Mouse (Mus musculus): Measurements from ENCODE around the gene Zbtb38. TPM values are rescaled to one million over a fixed set of nuclear protein-coding genes. Genes with fewer than 3 reads are reported as not detected.

Gene Zbtb38
- polyA plus RNA-seq, 1 experiment from 2014 or later = 20.5 TPM

DNA sequence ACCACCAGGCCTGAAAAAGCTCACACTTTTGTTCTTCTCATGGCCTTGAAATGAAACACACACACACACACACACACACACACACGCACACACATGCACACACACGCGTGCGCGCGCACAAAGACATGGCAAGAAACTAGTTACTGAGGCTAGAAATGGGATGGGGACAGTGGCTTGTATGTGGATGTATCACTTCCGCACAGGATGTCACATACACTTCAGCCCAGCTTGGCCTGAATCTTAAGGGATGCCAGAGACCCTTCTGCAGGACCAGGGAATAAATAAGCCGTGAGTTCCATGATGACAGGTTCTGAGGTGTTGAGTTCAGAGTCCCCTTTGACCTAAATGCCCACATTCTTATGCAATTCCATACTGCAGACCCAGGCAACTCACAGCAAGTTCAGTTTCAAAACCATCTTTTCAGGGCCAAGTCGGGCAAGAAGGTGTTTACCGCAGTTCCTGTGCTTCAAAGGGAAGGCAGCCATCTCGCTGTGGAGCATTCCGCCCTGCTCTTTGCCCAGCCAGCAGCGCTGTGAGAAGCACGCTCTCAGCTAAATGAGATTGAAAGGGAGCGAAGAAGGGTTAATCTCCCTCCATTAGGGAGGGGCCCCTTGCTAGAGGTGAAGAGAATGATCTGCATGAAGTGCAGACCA is 11.8 kb downstream of the Zbtb38 start:
- no peaks in the 10 kb centered on the region for H3K4me1 ChIP-seq (ENCODE audit: control insufficient read depth, insufficient read depth, low read length)
- H3K36me3 ChIP-seq (ENCODE audit: control insufficient read depth, insufficient read depth, low read length) = no peaks in the 10 kb centered on the region
- H3K4me2 ChIP-seq (replicated peaks; ENCODE audit: low read depth, low read length) = no peak overlapping the region
- H3K9me3 ChIP-seq (ENCODE audit: control insufficient read depth, low read length) = no peaks in the 10 kb centered on the region; the same call in 1 of the 2 replicates
- no peak overlapping the region for H3K27ac ChIP-seq (ENCODE audit: low read depth, low read length)
- H3K4me3 ChIP-seq (ENCODE audit: low read length) = no peak overlapping the region
- H3K27me3 ChIP-seq (ENCODE audit: control insufficient read depth, insufficient read depth, low read length) = no peaks in the 10 kb centered on the region
- 72% methylated on average over 15 of the region's 15 CpGs for WGBS
- no peak overlapping the region for H3K9ac ChIP-seq (ENCODE audit: low read depth, low read length)
- no peak for ATAC-seq (ENCODE audit: low FRiP score, low TSS enrichment)

GRCm38 (mm10) chr9:96739808-96740711 is 12.6 kb downstream of the Zbtb38 start:
- WGBS = 73% methylated on average over 22 of the region's 22 CpGs
- Histone ChIP-seq H3K9ac (ENCODE audit: low read depth, low read length) (no peak overlapping the region), H3K4me2 (replicated peaks; ENCODE audit: low read depth, low read length) (no peak overlapping the region), H3K36me3 (ENCODE audit: control insufficient read depth, insufficient read depth, low read length) (no peaks in the 10 kb centered on the region), H3K27me3 (ENCODE audit: control insufficient read depth, insufficient read depth, low read length) (no peaks in the 10 kb centered on the region), H3K9me3 (ENCODE audit: control insufficient read depth, low read length) (no peaks in the 10 kb centered on the region; the same call in 1 of the 2 replicates), H3K4me3 (ENCODE audit: low read length) (no peak overlapping the region), H3K27ac (ENCODE audit: low read depth, low read length) (no peak overlapping the region), H3K4me1 (ENCODE audit: control insufficient read depth, insufficient read depth, low read length) (no peaks in the 10 kb centered on the region)
- no peak for ATAC-seq (ENCODE audit: low FRiP score, low TSS enrichment)

DNA sequence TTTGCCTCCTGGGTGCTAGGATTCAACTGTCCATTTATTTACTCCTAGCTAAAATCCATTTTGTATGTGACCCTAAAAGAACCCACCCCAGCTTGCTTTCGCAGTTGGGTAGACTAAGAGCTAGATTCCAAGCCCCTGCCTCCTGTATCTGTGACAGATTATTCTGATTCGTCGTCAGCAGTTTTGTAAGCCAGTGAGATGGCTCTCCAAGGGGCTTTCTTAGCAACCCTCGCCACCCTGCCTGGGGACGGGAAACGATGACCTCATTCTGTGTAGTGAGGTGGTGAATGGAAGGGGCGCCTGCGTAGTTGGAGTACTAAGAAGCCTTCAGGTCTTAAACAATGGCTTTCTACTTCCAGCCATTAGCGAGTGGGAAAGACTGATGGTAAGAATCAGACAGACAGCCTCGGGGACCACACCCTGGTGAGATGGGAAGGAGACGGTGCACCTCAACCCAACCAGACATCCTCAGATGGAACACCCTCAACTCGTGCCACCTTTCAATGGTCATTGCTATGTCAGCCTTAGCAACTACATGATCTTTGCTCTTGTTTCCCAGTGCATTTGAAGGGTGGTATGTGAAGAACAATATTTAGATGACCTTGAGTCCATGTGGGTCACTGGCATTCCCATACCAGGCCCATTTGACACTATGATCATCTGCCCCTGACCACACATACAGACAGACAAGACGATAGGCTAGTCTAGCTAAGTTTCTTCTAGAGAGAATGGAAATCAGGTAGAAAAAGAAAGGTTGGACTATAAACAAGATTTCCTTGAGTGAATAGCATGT is 13.9 kb downstream of the Zbtb38 start:
- Histone ChIP-seq H3K4me2 (replicated peaks; ENCODE audit: low read depth, low read length) (no peak overlapping the region), H3K27ac (ENCODE audit: low read depth, low read length) (no peak overlapping the region), H3K9me3 (ENCODE audit: control insufficient read depth, low read length) (no peaks in the 10 kb centered on the region; the same call in 1 of the 2 replicates), H3K27me3 (ENCODE audit: control insufficient read depth, insufficient read depth, low read length) (no peaks in the 10 kb centered on the region), H3K4me1 (ENCODE audit: control insufficient read depth, insufficient read depth, low read length) (no peaks in the 10 kb centered on the region), H3K9ac (ENCODE audit: low read depth, low read length) (no peak overlapping the region), H3K36me3 (ENCODE audit: control insufficient read depth, insufficient read depth, low read length) (no peaks in the 10 kb centered on the region), H3K4me3 (ENCODE audit: low read length) (no peak overlapping the region)
- 86% methylated on average over 13 of the region's 13 CpGs for WGBS
- no peak for ATAC-seq (ENCODE audit: low FRiP score, low TSS enrichment)

DNA sequence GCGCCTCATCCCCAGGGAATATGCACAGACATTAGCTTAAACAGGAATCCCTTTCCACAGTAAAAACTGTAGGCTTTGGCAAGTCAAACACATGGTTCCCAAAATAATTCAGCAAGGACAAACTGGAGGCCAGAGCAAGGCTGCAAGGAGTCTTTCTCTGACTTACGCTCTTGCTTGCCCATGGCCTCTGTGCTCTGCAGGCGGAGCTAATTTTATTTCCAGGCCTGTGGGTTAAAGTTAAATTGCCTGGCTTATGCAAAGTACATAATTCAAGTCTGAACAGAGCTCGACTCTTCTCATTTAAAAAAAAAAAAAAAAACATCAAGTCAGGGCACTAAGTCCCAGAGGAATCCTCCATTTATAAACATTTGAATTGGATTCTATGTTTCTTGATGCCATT is 16.7 kb downstream of the Zbtb38 start:
- Histone ChIP-seq H3K4me3 (ENCODE audit: low read length) (no peak overlapping the region), H3K4me1 (ENCODE audit: control insufficient read depth, insufficient read depth, low read length) (no peaks in the 10 kb centered on the region), H3K9ac (ENCODE audit: low read depth, low read length) (no peak overlapping the region), H3K36me3 (ENCODE audit: control insufficient read depth, insufficient read depth, low read length) (no peaks in the 10 kb centered on the region), H3K27me3 (ENCODE audit: control insufficient read depth, insufficient read depth, low read length) (no peaks in the 10 kb centered on the region), H3K27ac (ENCODE audit: low read depth, low read length) (no peak overlapping the region), H3K4me2 (replicated peaks; ENCODE audit: low read depth, low read length) (no peak overlapping the region), H3K9me3 (ENCODE audit: control insufficient read depth, low read length) (no peaks in the 10 kb centered on the region)
- ATAC-seq (ENCODE audit: low FRiP score, low TSS enrichment) = no peak
- WGBS = 45% methylated on average over 4 of the region's 4 CpGs

DNA sequence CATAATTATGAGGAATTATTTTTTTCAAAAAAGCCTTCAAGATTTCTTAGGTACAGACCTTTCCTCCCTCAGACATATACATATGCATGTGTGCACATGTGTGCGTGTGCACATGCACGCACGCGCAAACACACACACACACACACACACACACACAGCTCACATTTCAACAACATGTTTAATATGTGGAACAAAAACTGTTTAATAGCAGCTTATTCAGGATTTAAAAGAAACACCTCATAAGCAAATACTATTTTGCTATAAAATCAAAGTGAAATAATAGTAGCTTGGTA is 19.3 kb downstream of the Zbtb38 start:
- H3K4me3 ChIP-seq (ENCODE audit: low read length) = no peak overlapping the region
- no peak overlapping the region for H3K4me2 ChIP-seq (replicated peaks; ENCODE audit: low read depth, low read length)
- no peak for ATAC-seq (ENCODE audit: low FRiP score, low TSS enrichment)
- H3K27ac ChIP-seq (ENCODE audit: low read depth, low read length) = no peak overlapping the region
- H3K9ac ChIP-seq (ENCODE audit: low read depth, low read length) = no peak overlapping the region
- no peaks in the 10 kb centered on the region for H3K9me3 ChIP-seq (ENCODE audit: control insufficient read depth, low read length)
- WGBS = 97% methylated on average over 4 of the region's 4 CpGs
- H3K27me3 ChIP-seq (ENCODE audit: control insufficient read depth, insufficient read depth, low read length) = no peaks in the 10 kb centered on the region
- H3K36me3 ChIP-seq (ENCODE audit: control insufficient read depth, insufficient read depth, low read length) = no peaks in the 10 kb centered on the region
- H3K4me1 ChIP-seq (ENCODE audit: control insufficient read depth, insufficient read depth, low read length) = peaks cover 1% of the 10 kb centered on the region; the same call in 1 of the 2 replicates

GRCm38 (mm10) chr9:96732644-96733424 is 19.8 kb downstream of the Zbtb38 start:
- WGBS = 72% methylated on average over 17 of the region's 17 CpGs
- Histone ChIP-seq H3K36me3 (ENCODE audit: control insufficient read depth, insufficient read depth, low read length) (no peaks in the 10 kb centered on the region), H3K4me2 (replicated peaks; ENCODE audit: low read depth, low read length) (no peak overlapping the region), H3K4me3 (ENCODE audit: low read length) (no peak overlapping the region), H3K27me3 (ENCODE audit: control insufficient read depth, insufficient read depth, low read length) (no peaks in the 10 kb centered on the region), H3K27ac (ENCODE audit: low read depth, low read length) (no peak overlapping the region), H3K9me3 (ENCODE audit: control insufficient read depth, low read length) (no peaks in the 10 kb centered on the region), H3K4me1 (ENCODE audit: control insufficient read depth, insufficient read depth, low read length) (peaks cover 3% of the 10 kb centered on the region; the same call in 1 of the 2 replicates), H3K9ac (ENCODE audit: low read depth, low read length) (no peak overlapping the region)
- ATAC-seq (ENCODE audit: low FRiP score, low TSS enrichment) = no peak

DNA sequence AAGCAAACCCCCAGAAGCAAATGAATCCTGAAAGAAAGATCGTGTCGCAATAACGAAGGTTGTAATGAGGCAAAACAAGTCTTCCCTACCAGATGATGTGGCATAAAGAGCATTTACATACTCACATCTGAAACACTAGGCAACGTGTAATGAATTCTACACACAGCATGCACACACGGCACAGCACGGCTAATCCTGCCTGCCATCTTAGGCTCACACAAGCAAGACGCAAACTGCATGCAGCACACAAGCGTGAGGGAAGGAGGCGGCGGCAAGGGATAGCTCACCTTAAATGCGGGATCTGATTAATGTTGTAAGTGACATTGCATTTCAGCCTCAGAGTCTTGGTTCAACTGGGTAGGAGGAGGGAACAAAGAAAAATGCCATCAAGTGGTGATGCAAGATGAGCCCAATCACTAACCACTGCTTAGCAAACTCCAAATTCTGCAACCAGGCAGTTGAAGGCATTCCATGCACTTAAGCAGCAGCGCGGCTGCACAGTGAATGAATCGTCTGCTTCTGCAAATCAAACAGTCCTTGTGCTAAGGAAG is 20.6 kb downstream of the Zbtb38 start:
- ATAC-seq (ENCODE audit: low FRiP score, low TSS enrichment) = no peak
- H3K4me2 ChIP-seq (replicated peaks; ENCODE audit: low read depth, low read length) = no peak overlapping the region
- WGBS = 58% methylated on average over 14 of the region's 14 CpGs

More for the DNA sequence above, 20.6 kb downstream of the Zbtb38 start:
- H3K27me3 ChIP-seq (ENCODE audit: control insufficient read depth, insufficient read depth, low read length) = no peaks in the 10 kb centered on the region
- peaks cover 3% of the 10 kb centered on the region; the same call in 1 of the 2 replicates for H3K4me1 ChIP-seq (ENCODE audit: control insufficient read depth, insufficient read depth, low read length)
- H3K9me3 ChIP-seq (ENCODE audit: control insufficient read depth, low read length) = no peaks in the 10 kb centered on the region
- H3K27ac ChIP-seq (ENCODE audit: low read depth, low read length) = no peak overlapping the region
- no peak overlapping the region; the same call in 1 of the 2 replicates for H3K9ac ChIP-seq (ENCODE audit: low read depth, low read length)
- H3K4me3 ChIP-seq (ENCODE audit: low read length) = no peak overlapping the region
- no peaks in the 10 kb centered on the region for H3K36me3 ChIP-seq (ENCODE audit: control insufficient read depth, insufficient read depth, low read length)
